Mouse (Mus musculus) limb, embryonic 14.5 days (tissue): Measurements from ENCODE around the gene Syne2. TPM values are rescaled to one million over a fixed set of nuclear protein-coding genes. Genes with fewer than 3 reads are reported as not detected.

Experiments used
- ATAC-seq: fragments of 200-750 bp; cut with Nextera tagmentation; 2 replicates; pipeline ENCODE4 v1.8.0; 2017; ENCODE audit warnings: low read depth, moderate number of reproducible peaks, moderate TSS enrichment; ENCODE audit not compliant: low FRiP score
- DNase-seq: peaks from one replicate; pipeline ENCODE4 v3.0.0-alpha.2; 2015; ENCODE audit warnings: low spot score
- H3K27ac ChIP-seq: fragments of 300-500 bp; sonication (generic); replicated peaks from 2 replicates; pipeline ENCODE4 v1.5.1; 2014; ENCODE audit warnings: low read depth, mild to moderate bottlenecking, low read length, moderate library complexity, mixed read lengths
- H3K27me3 ChIP-seq: fragments of 300-500 bp; sonication (generic); 2 replicates; pipeline ENCODE4 v1.6.1; 2014; ENCODE audit warnings: low read length, mixed read lengths; ENCODE audit not compliant: control insufficient read depth, insufficient read depth
- H3K36me3 ChIP-seq: fragments of 300-500 bp; sonication (generic); 2 replicates; pipeline ENCODE4 v1.6.1; 2014; ENCODE audit warnings: mild to moderate bottlenecking, low read length, moderate library complexity, mixed read lengths; ENCODE audit not compliant: control insufficient read depth, insufficient read depth
- H3K4me1 ChIP-seq: fragments of 300-500 bp; sonication (generic); 2 replicates; pipeline ENCODE4 v1.6.1; 2014; ENCODE audit warnings: antibody characterized with exemption, low read length, mixed read lengths; ENCODE audit not compliant: control insufficient read depth, insufficient read depth
- H3K4me2 ChIP-seq: fragments of 300-500 bp; sonication (generic); replicated peaks from 2 replicates; pipeline ENCODE4 v1.6.1; 2014; ENCODE audit warnings: low read depth, mild to moderate bottlenecking, low read length, moderate library complexity; ENCODE audit not compliant: severe bottlenecking
- H3K4me3 ChIP-seq: fragments of 300-500 bp; sonication (generic); replicated peaks from 2 replicates; pipeline ENCODE4 v1.5.1; 2014; ENCODE audit warnings: low read length
- H3K9ac ChIP-seq: fragments of 300-500 bp; sonication (generic); 2 replicates; pipeline ENCODE4 v1.6.1; 2014; ENCODE audit warnings: mild to moderate bottlenecking, low read depth, low read length, moderate library complexity; ENCODE audit not compliant: severe bottlenecking
- H3K9me3 ChIP-seq: fragments of 300-500 bp; sonication (generic); 2 replicates; pipeline ENCODE4 v1.6.1; 2016; ENCODE audit warnings: low read length; ENCODE audit not compliant: control insufficient read depth
- POLR2A ChIP-seq: fragments of 200-500 bp; IDR thresholded peaks from 2 replicates; pipeline ENCODE4 v1.8.0; 2012; ENCODE audit warnings: inconsistent platforms, mild to moderate bottlenecking, moderate library complexity, borderline replicate concordance; ENCODE audit not compliant: insufficient read depth, insufficient read length; ENCODE audit errors: extremely low read depth
- WGBS: fragments of 180-500 bp; shearing (Covaris S2); extraction: QIAGEN DNeasy Blood & Tissue Kit; methylation state at CpG from one replicate; pipeline ENCODE4 v1.1.7; 2014; 5-methylcytosine and 5-hydroxymethylcytosine counted together
- polyA plus RNA-seq, 2 experiments: library from polyadenylated mRNA; depleted of rRNA in 1 of 2; stranded (reverse) in 1 of 2; unstranded in 1 of 2; fragments of >200 nt; fragmentation: Nextera tagmentation in 1 of 2; extraction: Ambion mirVana in 1 of 2; gene quantifications; 2 replicates each; pipeline versions ENCODE4 v1.2.1 to v1.2.3; 2012 to 2014

The Syne2 gene
- polyA plus RNA-seq, 2 experiments: 41.5 to 48.0 TPM

- WGBS: 85% methylated on average over 2 of the region's 2 CpGs
- H3K9me3 ChIP-seq: no peaks in the 10 kb centered on the region
- no peak for TF ChIP-seq POLR2A
- H3K4me2 ChIP-seq: no peak overlapping the region
- DNase-seq: no peak
- H3K4me1 ChIP-seq: no peaks in the 10 kb centered on the region
- ATAC-seq: no peak
- H3K27ac ChIP-seq: no peak overlapping the region
- peaks cover 20% of the 10 kb centered on the region for H3K36me3 ChIP-seq
- no peak overlapping the region for H3K9ac ChIP-seq
- no peak overlapping the region for H3K4me3 ChIP-seq
- H3K27me3 ChIP-seq: no peaks in the 10 kb centered on the region
Observed at GRCm38 (mm10) chr12:75886946-75887345, 69.0 kb downstream of the Syne2 start.

GRCm38 (mm10) chr12:75888721-75889120 lies 70.8 kb downstream of the Syne2 start:
- Histone ChIP-seq H3K27me3 (no peaks in the 10 kb centered on the region), H3K4me3 (no peak overlapping the region), H3K4me1 (no peaks in the 10 kb centered on the region), H3K36me3 (peaks cover 20% of the 10 kb centered on the region), H3K9ac (no peak overlapping the region), H3K4me2 (no peak overlapping the region), H3K27ac (no peak overlapping the region), H3K9me3 (no peaks in the 10 kb centered on the region)
- ATAC-seq: no peak
- TF ChIP-seq POLR2A: no peak
- 93% methylated on average over 12 of the region's 12 CpGs for WGBS
- DNase-seq: no peak

GRCm38 (mm10) chr12:75891206-75891605 lies 73.3 kb downstream of the Syne2 start:
- no peak for ATAC-seq
- Histone ChIP-seq H3K4me2 (no peak overlapping the region), H3K36me3 (peaks cover 30% of the 10 kb centered on the region), H3K4me1 (no peaks in the 10 kb centered on the region), H3K9ac (no peak overlapping the region), H3K27me3 (no peaks in the 10 kb centered on the region), H3K4me3 (no peak overlapping the region), H3K27ac (no peak overlapping the region), H3K9me3 (no peaks in the 10 kb centered on the region)
- no peak for TF ChIP-seq POLR2A
- 96% methylated on average over 5 of the region's 5 CpGs for WGBS
- DNase-seq: no peak

GRCm38 (mm10) chr12:75893392-75893791 lies 75.5 kb downstream of the Syne2 start:
- Histone ChIP-seq H3K4me3 (no peak overlapping the region), H3K36me3 (peaks cover 34% of the 10 kb centered on the region), H3K27ac (no peak overlapping the region), H3K9me3 (no peaks in the 10 kb centered on the region), H3K27me3 (no peaks in the 10 kb centered on the region), H3K4me2 (no peak overlapping the region), H3K9ac (no peak overlapping the region), H3K4me1 (no peaks in the 10 kb centered on the region)
- 72% methylated on average over 5 of the region's 5 CpGs for WGBS
- ATAC-seq (no peak), DNase-seq (no peak)
- no peak for TF ChIP-seq POLR2A

- WGBS: 80% methylated on average over 9 of the region's 9 CpGs
- no peak for DNase-seq
- peaks cover 35% of the 10 kb centered on the region for H3K36me3 ChIP-seq
Observed at GRCm38 (mm10) chr12:75894316-75894997, 76.5 kb downstream of the Syne2 start.

More at GRCm38 (mm10) chr12:75894316-75894997, 76.5 kb downstream of the Syne2 start:
- no peak overlapping the region for H3K4me3 ChIP-seq
- H3K4me1 ChIP-seq: no peaks in the 10 kb centered on the region
- H3K9me3 ChIP-seq: no peaks in the 10 kb centered on the region
- no peak for TF ChIP-seq POLR2A
- H3K27me3 ChIP-seq: no peaks in the 10 kb centered on the region
- H3K4me2 ChIP-seq: no peak overlapping the region
- ATAC-seq: no peak
- H3K27ac ChIP-seq: no peak overlapping the region
- H3K9ac ChIP-seq: no peak overlapping the region
